Mouse (Mus musculus) lung, adult 18-20 months (tissue): ENCODE results near the gene Mov10l1.
A peak's percentile ranks its signal among the peaks of the same experiment; 100 is the strongest.

ENCODE experiments used
- DNase-seq, 2 experiments: peaks; one replicate each; pipeline ENCODE4 v3.0.0; 2022; ENCODE audit warnings: mixed read lengths in 2 of 2

Gene Mov10l1

GRCm38 (mm10) chr15:89016722-89017121, 34.0 kb downstream of the Mov10l1 start:
- DNase-seq = no peak

GRCm38 (mm10) chr15:89020085-89020484, 37.4 kb downstream of the Mov10l1 start:
- DNase-seq = peak in 1 of 2 experiments; percentile 1

GRCm38 (mm10) chr15:89020492-89020891, 37.8 kb downstream of the Mov10l1 start:
- no peak for DNase-seq

- DNase-seq = no peak
These were observed 61.7 kb downstream of the Mov10l1 start for GRCm38 (mm10) chr15:89044381-89044780.

- DNase-seq = no peak
These were observed 63.6 kb downstream of the Mov10l1 start for GRCm38 (mm10) chr15:89046356-89046755.

- no peak for DNase-seq
These were observed 72.0 kb downstream of the Mov10l1 start for GRCm38 (mm10) chr15:89054666-89055065.

GRCm38 (mm10) chr15:89058736-89059135, 76.0 kb downstream of the Mov10l1 start:
- no peak for DNase-seq

- no peak for DNase-seq
These were observed 76.6 kb downstream of the Mov10l1 start, which contains the start of gene Panx2 for GRCm38 (mm10) chr15:89059161-89059931. TSS of gene Panx2 (plus strand) at chr15:89059734.

GRCm38 (mm10) chr15:89060032-89060681, 77.4 kb downstream of the Mov10l1 start:
- no peak for DNase-seq

GRCm38 (mm10) chr15:89060811-89061460, 78.2 kb downstream of the Mov10l1 start:
- DNase-seq = no peak

GRCm38 (mm10) chr15:89061761-89062517, 79.2 kb downstream of the Mov10l1 start:
- no peak for DNase-seq

GRCm38 (mm10) chr15:89062518-89062910, 79.8 kb downstream of the Mov10l1 start:
- DNase-seq = no peak

GRCm38 (mm10) chr15:89063001-89063400, 80.3 kb downstream of the Mov10l1 start:
- DNase-seq = no peak

GRCm38 (mm10) chr15:89063536-89063935, 80.8 kb downstream of the Mov10l1 start:
- no peak for DNase-seq

GRCm38 (mm10) chr15:89064891-89065290, 82.2 kb downstream of the Mov10l1 start:
- no peak for DNase-seq

GRCm38 (mm10) chr15:89067609-89068008, 84.9 kb downstream of the Mov10l1 start:
- DNase-seq = no peak

GRCm38 (mm10) chr15:89068226-89068625, 85.5 kb downstream of the Mov10l1 start:
- DNase-seq = no peak

- DNase-seq = no peak
These were observed 86.7 kb downstream of the Mov10l1 start for GRCm38 (mm10) chr15:89069336-89069840.

- no peak for DNase-seq
These were observed 87.9 kb downstream of the Mov10l1 start for GRCm38 (mm10) chr15:89070606-89071005.

GRCm38 (mm10) chr15:89073993-89074603, 91.4 kb downstream of the Mov10l1 start:
- no peak for DNase-seq

GRCm38 (mm10) chr15:89074613-89075477, 92.1 kb downstream of the Mov10l1 start, which contains the start of gene Trabd:
TSS of gene Trabd (plus strand) at chr15:89075124.
- DNase-seq = peak in 1 of 2 experiments; percentile 28
